Mouse (Mus musculus): Measurements from ENCODE around the gene Vldlr.

GRCm38 (mm10) chr19:27217941-27218411 lies 1.7 kb downstream of the Vldlr start:
- TF ChIP-seq CTCF (conservative IDR thresholded peaks at IDR 0.05; ENCODE audit: insufficient read depth, insufficient read length, low read depth, low read length) (no peak), POLR2A (IDR thresholded peaks at IDR 0.05; ENCODE audit: low read depth, low read length) (no peak)
